Mouse (Mus musculus) left cerebral cortex, postnatal 36 days (tissue): ENCODE results near the gene Prpsap1. TPM values are rescaled to one million over a fixed set of nuclear protein-coding genes. Genes with fewer than 3 reads are reported as not detected.
A peak's percentile ranks its signal among the peaks of the same experiment; 100 is the strongest.

Experiments used
- DNase-seq, 2 experiments: peaks; one replicate each; pipeline ENCODE4 v3.0.0; 2021 to 2022; ENCODE audit warnings: low spot score in 2 of 2, mixed read lengths in 1 of 2
- intact Hi-C: fragments of 180-260 bp; cut with DNase I; formaldehyde crosslinking; loops from one replicate; pipeline ENCODE4 v1.15.1; 2025
- total RNA-seq, 2 experiments: library from RNA; stranded (reverse); gene quantifications; 2 replicates each; pipeline ENCODE4 v1.2.3; 2021

Gene Prpsap1
- total RNA-seq, 2 experiments from 2014 or later: 68.5 to 91.5 TPM

DNA sequence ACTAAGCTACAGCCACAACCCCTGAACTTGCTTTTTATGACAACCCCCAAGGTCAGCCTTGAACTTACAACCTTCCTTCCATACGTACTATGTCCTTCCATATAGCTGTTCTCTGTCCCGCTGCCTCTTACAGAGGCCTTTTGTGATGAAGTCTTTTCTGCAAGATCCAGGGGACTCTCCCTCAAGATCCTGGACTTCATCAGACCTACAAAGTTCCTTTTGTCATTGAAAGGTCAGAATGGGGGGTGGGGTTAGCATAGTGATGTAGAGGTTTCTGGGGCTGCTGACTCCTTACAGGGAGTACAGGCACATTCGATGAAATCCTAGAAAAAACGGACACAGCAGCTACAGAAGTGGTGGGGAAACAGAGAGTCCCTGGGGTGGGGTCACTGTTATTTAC, 34.2 kb downstream of the Prpsap1 start:
- intact Hi-C loops: loop anchor here (5.0 kb wide), 1 partner anchor 142 kb away; no protein-coding TSS in a partner anchor
- DNase-seq: no peak

DNA sequence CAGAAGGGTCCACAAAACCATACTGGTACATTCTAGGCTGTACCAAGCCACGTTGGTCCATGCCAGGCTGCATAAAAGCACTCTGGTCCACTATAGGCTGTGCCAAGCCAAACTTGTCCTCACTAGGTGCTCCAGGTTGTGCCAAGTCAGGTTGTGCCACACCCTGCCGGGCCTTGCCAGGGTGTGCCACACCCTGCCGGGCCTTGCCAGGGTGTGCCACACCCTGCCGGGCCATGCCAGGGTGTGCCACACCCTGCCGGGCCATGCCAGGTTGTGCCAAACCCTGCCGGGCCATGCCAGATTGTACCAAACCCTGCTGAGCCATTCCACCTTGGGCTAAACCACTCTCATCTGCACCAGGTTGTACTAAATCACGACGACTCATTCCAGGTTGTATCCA, 37.8 kb downstream of the Prpsap1 start:
- intact Hi-C loops: no loop called here

DNA sequence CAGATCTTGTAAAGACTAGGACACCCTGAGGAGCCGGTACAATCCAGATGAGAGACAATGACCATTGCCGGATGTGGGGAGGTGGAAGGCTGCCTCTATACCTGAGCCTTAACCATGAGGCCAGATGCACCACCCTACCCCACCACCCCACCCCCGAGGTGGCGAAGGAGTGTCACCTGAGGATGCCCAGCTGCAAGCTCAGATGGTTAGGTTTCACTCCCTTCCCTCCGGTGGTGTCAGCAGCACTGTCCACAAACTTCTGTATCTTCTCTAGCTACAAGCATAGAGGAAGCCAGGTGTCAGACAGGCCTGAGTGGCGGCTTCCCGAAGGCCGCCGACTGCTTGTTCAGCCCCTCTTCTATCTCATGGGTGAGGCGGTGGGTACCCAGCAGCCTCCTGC, 40.1 kb downstream of the Prpsap1 start:
- intact Hi-C loops: no loop called here
- DNase-seq: no peak

More for the DNA sequence above, 37.8 kb downstream of the Prpsap1 start:
- no peak for DNase-seq

DNA sequence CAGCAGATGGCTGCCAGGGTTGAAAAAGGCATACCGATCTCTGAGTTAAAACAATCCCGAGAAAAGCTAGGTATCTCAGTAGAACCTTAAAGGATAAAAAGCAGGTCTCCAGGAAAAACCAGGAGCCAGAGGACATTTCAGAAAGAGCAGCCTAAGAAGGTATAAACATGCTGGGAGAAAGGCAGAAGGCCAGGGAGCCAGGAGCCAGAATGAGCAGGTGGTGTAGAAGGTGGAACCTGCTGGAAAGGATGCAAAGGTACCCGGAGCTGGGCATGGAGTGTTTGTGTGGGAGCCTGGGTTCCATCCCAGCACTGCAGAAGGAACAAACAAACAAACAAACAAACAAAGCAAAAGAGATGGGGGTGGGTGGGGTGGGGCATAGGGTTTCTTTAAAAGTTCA, 44.7 kb downstream of the Prpsap1 start:
- intact Hi-C loops: loop anchor here (5.0 kb wide), 2 partner anchors 47 to 222 kb away; no protein-coding TSS in a partner anchor
- DNase-seq: no peak

GRCm38 (mm10) chr11:116447822-116448221, 46.2 kb downstream of the Prpsap1 start:
- no peak for DNase-seq
- intact Hi-C loops: loop anchor here (5.0 kb wide), 2 partner anchors 46 to 221 kb away; no protein-coding TSS in a partner anchor

DNA sequence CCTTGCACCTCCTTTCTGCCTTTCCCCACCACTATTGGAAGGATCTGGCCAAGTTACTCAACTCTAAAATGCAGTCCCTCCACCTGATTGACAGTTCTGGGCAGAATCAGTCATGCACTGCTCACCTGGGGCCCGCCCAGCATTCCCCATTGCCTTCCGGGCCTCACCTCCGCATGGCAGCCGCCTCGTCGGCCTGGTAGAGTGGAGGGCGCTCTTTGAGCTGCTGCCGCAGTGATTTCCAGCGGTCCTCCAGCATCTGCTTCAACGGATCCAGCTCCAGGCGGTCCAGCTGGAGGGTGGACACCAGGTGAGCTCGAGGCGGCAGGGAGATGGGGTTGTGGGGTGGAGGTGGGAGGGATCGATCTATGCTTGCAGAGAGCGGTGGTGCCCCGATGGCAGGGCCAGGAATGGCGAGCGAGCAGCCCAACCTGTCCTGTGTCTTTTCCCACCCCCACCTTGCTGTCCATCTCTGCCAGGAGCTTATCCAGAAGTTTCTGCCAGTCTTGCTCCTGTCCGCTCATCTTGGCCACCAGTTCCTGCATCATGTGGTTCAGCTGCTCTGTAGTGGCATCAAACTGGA, 47.6 kb downstream of the Prpsap1 start:
- DNase-seq: no peak
- intact Hi-C loops: loop anchor here (1.0 to 5.0 kb wide), 3 partner anchors 44 to 219 kb away; no protein-coding TSS in a partner anchor

DNA sequence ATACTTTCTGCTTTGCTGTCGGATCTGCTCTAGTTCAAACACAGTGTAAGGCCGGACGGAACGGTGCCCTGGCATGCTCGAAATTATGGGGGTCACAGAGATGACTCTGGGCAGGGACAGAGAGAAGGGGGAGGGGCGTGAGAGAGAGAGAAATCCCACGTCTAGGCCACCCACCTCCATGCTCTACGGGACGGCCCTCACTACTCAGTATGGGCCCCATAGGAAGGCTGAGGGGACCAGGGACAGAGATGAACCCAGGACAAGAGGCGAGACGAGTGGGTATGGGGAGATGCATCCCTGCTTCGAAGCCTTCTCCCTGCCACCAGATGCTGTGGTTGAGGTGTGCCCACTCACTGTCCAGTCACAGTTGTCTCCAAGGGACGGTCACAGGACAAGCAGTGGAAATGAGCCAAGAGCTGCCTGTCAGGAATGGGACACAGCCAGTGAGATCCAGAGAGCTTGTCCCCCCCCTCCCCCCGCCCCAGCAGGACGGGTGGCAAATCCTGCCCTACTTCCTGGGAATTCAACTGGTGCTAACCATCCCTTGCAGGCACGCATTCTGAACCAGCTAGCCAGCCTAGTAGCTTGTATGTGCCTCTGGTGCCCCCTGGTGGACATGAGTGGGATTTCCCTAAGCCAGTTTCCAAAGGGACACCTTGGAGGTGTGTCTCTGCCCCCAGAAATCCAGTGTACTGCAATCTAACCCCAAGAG, 48.2 kb downstream of the Prpsap1 start:
- DNase-seq: peak; percentile 86 to 89
- intact Hi-C loops: loop anchor here (1.0 to 5.0 kb wide), 3 partner anchors 43 to 218 kb away; no protein-coding TSS in a partner anchor

GRCm38 (mm10) chr11:116443935-116444334, 50.1 kb downstream of the Prpsap1 start:
- intact Hi-C loops: no loop called here
- DNase-seq: no peak

DNA sequence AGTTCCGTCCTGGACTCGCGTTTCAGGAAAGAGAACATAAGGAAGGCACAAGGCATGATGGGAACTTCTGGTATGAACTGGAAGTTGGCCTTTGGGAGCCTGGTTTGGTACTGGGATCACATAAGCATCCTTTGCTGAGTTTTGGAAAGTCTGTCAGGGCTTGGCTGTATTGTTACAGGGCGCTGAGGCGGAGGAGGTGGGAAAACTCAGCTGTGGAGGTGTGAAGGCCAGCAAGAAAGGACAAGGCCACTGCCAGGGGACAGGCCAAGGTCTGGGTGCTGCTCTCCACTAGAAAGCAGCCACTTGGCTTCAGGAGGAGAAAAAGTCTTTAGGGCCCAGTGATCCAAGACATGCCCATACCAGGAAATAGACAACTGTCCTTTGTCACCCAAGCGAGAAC, 50.7 kb downstream of the Prpsap1 start:
- intact Hi-C loops: no loop called here
- no peak for DNase-seq

DNA sequence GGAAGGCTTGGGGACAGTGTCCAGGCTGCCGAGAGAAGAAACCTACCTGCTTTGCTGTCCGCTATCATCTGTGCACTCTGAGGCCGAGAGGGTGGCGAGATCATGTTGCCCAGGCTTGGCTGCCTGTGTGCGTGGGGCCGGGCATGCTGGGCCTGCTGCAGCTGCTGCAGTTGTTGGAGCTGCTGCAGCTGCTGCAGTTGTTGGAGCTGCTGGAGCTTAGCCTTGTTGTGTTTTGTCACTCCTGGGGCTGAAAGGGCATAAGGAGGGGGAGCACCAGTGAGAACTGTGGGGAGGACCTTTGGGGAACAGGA, 51.2 kb downstream of the Prpsap1 start:
- intact Hi-C loops: no loop called here
- no peak for DNase-seq

DNA sequence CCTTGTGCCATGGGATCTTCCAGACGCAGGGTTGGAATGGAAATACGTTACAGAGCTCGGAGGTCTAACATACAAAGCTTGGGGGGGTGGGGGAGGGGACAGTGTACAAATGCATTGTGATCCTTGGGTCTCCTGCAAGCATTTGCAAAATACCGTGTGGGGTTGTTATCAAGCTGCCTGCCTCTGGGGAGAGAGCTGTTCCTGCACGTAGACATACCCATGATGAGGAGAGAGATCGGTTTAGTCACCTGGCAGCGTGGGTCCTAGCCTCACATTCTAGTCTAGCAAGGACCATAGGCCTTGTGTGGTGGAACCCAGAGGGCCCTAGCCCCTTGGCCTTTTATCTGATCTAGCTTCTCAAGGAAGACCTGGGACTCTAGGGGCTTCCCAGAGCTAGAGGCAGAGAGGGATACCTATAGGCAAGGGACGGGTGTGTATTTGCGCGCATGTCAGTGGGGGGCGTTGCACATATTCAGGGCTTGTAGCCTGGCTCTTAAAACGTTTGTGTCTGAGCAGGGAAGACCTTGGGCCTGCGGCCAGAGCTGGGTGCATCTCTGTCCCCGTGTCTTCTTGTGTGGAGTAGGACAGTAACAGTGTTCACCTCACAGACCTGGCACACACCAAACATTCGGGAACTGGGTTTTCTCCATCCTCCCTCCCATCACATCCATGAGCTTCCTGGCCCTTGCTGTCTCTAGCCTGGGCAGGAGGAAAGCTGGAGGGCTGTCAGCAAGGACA, 51.7 kb downstream of the Prpsap1 start:
- intact Hi-C loops: no loop called here
- no peak for DNase-seq

GRCm38 (mm10) chr11:116440408-116441068, 53.5 kb downstream of the Prpsap1 start:
- DNase-seq: no peak

GRCm38 (mm10) chr11:116439269-116440240, 54.4 kb downstream of the Prpsap1 start:
- intact Hi-C loops: no loop called here
- DNase-seq: no peak

More at GRCm38 (mm10) chr11:116440408-116441068, 53.5 kb downstream of the Prpsap1 start:
- intact Hi-C loops: no loop called here

DNA sequence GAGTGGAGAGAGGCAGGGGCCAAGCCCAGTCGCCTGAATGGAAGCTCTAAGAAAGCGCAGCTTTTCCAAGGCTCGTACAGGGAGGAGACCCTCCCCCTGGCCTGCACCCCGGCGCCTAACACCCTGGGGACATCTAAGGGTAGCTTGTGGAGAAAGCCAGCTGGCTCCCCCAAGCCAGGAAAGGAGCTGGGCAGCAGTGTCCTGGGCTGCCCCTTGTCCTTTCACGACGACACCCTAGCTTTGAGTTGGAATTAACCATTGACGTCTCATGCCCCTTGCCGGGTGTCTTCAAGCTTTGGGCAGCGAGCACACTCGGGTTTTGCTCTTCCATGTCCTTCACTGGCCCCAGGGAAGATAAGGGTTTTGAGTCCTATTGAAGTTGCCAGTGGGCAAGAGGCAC, 56.5 kb downstream of the Prpsap1 start:
- intact Hi-C loops: no loop called here
- no peak for DNase-seq

GRCm38 (mm10) chr11:116436725-116437331, 57.2 kb downstream of the Prpsap1 start:
- intact Hi-C loops: no loop called here
- DNase-seq: no peak

GRCm38 (mm10) chr11:116435992-116436724, 57.8 kb downstream of the Prpsap1 start:
- intact Hi-C loops: no loop called here

DNA sequence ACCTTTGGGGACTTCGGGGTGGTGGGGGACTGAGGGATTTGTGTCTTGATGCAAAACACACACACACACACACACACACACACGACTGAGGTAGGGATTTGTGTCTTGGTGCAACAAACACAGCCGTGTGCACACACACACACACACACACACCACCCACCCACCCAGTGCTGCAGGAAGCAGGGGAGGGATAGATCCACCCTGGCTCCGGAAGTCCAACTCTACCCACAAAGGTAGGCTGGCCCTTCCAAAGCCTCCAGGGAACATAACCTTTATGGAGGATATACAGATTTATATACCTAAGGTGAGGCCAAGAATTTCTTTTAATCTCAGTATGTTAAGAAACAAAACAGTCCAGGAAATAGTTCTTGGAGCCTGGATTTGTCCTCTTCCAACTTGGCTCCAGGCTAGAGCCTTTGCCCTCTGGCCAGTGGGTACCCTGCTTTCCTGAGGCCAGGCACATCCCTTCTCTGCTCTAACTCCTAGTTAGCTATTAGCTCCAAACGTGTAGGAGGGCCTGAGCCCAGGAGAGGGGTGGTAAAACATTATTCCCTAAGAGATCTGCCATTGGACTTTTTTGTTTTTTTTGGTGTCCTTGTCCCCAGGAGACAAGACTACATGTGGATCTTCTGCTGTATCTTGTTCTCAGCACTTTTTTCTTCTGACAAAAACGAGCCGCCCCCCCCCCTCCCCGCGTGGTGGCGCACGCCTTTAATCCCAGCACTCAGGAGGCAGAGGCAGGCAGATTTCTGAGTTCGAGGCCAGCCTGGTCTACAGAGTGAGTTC, 58.8 kb downstream of the Prpsap1 start:
- intact Hi-C loops: loop anchor here (1.0 kb wide), 1 partner anchor 22 kb away; the partner anchor contains the start of gene Rnf157
- no peak for DNase-seq

More at GRCm38 (mm10) chr11:116435992-116436724, 57.8 kb downstream of the Prpsap1 start:
- no peak for DNase-seq
